Mouse (Mus musculus) bone marrow macrophage, adult 2 months (primary cell): Measurements from ENCODE around the gene Olfr520.

Experiments used
- CTCF ChIP-seq: IDR thresholded peaks from 2 replicates; pipeline ENCODE4 v1.5.1; 2012; ENCODE audit warnings: low read depth, mild to moderate bottlenecking, low read length, moderate library complexity
- POLR2A ChIP-seq: IDR thresholded peaks from 2 replicates; pipeline ENCODE4 v1.6.1; 2012; ENCODE audit warnings: mild to moderate bottlenecking, low read depth, low read length, borderline replicate concordance

DNA sequence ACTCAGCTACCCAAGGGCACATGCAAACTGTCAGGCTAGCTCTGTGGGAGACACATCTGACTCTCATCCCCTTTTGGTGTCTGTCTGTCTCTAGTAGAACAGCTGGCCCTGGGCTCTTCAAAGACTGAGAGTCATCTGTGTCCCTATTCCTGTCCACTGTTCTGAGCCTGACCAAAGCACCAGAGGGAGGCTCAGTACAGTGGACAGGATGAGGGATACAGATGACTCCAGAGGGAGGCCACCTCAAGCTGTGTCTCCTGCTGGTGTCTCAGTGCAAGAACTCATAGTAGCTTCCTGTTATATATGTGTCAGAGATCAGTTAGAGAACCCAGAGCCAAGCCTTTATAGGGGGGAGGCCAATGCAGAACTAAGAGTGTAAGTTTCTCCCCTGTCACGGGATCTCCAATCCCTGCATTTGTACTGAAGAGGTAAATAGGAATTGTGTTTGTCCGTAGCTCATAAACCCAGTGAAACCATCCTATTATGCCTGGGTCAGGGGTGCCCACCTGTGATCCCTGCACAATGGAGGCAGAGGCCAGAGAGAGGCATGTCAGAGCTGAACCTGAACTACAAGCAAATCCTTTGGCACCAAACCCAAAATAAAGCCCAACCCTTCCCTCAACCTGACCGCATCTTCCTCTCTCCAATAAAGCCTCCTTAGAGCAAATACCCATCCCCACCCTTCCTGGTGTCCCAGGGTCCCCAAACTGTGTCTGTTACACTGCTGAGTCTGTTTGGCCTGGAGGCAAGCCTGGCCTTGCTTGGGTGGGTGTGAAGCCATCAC is 25.1 kb upstream of the Olfr520 start:
- TF ChIP-seq CTCF (no peak), POLR2A (no peak)
